Mouse (Mus musculus) lung, adult 18-20 months (tissue): Measurements from ENCODE around the gene C130050O18Rik.

Source experiments
- DNase-seq, 2 experiments: peaks; one replicate each; pipeline ENCODE4 v3.0.0; 2022; ENCODE audit warnings: mixed read lengths in 2 of 2

The C130050O18Rik gene

GRCm38 (mm10) chr5:139404801-139405401, at the start of gene C130050O18Rik:
C130050O18Rik (plus strand) TSS chr5:139405280.
- peak in 1 of 2 experiments; percentile 43 for DNase-seq

DNA sequence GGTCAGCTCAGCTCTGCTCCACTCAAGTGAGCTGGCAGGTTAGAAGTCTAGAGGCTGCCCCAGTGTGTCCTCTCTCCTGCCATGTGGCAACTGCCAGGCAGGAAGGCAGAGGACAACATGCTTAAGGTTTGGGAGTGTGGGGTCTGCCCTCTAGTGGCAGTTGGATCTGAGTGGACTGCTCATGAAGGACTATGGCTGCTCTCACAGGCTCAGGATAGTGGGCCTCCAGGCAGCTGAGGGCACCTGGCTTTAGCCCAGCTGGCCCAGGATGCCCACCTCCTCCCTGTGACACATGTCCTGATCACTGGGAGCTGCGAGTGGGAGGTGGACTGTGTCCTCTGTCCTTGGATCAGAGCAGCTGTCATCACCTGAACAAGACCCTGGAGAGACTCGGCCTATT, 46.4 kb upstream of the C130050O18Rik start:
- DNase-seq = no peak

GRCm38 (mm10) chr5:139359244-139359643, 45.8 kb upstream of the C130050O18Rik start:
- DNase-seq = no peak

DNA sequence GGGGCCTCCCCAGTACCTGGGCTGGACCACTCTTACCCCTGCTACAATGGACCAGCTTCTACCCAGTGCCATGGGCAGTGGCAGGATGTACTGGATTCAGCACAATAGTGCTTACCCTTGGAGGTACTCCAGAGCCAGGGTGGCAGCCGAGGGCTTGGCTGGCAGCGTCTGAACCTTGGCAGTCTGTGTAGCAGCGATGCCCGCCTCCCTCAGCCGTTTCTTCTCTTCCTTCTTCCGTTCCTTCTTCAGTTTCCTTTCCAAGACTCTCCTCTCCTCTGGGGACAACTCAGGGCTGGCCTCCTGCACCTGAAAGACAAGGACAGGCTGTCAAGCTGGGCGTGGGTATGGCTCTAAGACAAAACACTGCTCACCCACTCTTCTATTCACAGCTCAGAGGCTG, 41.2 kb upstream of the C130050O18Rik start:
- DNase-seq = peak; percentile 55 to 74

- peak; percentile 92 for DNase-seq
These were observed 40.7 kb upstream of the C130050O18Rik start for GRCm38 (mm10) chr5:139364260-139364910.

GRCm38 (mm10) chr5:139364911-139365571, 40.0 kb upstream of the C130050O18Rik start:
- peak; percentile 66 to 75 for DNase-seq

DNA sequence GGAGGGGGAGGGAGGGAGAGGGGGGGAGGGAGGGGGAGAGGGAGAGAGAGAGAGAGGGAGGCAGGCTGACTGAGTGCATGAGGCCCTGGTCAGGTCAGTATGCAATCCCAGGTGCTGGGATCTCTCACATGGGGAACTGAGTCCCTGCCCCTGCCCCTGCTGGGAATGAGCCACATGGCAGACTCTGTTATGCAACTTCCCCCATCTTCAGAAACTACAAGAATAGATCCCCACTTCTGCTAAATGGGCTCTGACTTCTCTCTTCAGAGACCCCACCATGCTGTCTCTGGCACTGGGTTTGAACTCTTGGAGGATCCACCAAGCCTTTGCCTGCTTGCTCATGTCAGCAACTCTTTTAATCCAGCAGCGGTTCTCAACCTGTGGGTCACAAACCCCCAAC, 39.3 kb upstream of the C130050O18Rik start:
- DNase-seq = peak in 1 of 2 experiments; percentile 66

- no peak for DNase-seq
These were observed 38.6 kb upstream of the C130050O18Rik start for GRCm38 (mm10) chr5:139366484-139366883.

DNA sequence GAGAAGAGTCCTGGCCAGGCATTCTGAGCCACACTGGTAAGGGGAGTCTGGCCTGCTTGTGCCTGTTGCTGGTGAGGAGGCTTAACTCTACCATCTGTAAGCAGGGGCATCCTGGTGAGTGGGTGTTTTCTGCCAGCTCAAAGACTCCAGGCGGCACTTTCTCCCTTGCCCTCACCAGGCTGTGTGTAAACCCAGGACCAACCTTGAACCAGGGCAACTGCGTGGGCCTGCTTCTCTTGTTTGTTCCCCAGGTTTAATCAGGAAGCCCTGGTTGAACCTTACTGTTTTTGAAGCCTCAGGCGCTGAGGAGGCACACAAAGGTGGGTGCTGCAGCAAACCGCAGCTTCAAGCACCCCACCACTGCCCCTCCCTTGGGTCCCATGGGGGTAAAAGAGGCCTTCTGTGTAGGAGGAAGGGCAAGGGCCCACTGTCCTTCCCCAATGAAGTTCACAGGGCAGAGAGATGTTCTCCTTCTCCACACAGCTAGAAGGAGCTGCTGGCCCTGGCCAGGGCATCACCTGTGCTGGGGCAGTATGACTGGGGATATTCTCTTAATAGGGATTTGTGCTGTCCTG, 37.1 kb upstream of the C130050O18Rik start:
- DNase-seq = no peak

DNA sequence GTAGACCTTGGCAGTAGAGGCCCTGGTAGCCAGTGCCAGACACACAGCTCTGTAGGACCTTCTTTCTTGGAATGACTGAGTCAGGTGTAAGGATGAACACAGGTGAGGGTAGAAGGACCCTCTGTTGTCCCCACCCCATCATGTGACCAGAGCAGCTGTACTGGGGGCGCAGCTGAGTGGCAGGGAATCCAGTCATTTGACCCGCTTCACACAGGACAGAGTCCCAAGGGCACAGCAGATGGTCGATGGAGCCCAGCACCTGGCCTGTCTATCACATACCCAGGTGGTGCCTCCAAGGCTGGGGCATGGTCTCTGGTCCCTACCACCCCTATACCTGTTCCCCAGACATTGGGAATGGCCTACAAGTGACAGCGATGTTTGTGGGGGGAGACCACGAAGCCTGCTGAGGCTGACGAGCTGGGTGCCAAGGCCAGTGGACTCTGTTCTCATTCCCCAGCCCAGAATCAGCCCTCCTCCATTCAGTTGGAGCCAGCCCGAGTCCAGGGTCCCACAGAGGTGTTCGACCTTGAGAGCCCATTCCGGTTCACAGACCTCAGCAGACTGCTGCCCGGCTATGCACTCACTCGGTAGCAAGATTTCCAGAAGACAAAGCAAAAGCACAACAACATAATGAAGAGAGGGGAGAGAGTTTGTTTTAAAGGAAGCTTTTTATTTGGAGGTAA, 36.3 kb upstream of the C130050O18Rik start:
- DNase-seq = no peak

DNA sequence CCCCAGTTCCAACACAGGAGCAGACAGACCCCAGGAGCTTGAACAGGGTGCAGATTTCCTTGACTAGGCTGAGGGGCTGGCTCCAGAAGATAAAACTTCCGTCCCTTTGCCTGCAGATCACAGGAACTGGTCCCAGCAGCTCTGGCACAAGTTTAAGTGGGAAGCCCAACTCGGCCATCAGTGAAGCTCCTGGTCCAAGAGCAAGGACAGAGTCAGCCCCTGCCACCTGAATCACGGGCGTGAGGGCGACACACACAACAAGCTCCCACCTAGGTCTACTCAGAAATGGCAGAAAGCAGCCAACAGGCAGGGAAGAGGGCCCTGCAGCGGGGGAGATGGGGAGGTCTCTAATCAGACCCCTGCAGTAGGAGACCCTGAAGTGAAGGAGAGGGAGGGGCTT, 34.7 kb upstream of the C130050O18Rik start:
- no peak for DNase-seq

GRCm38 (mm10) chr5:139371118-139371517, 34.0 kb upstream of the C130050O18Rik start:
- no peak for DNase-seq

GRCm38 (mm10) chr5:139371631-139372401, 33.3 kb upstream of the C130050O18Rik start:
- DNase-seq = peak; percentile 93 to 96

DNA sequence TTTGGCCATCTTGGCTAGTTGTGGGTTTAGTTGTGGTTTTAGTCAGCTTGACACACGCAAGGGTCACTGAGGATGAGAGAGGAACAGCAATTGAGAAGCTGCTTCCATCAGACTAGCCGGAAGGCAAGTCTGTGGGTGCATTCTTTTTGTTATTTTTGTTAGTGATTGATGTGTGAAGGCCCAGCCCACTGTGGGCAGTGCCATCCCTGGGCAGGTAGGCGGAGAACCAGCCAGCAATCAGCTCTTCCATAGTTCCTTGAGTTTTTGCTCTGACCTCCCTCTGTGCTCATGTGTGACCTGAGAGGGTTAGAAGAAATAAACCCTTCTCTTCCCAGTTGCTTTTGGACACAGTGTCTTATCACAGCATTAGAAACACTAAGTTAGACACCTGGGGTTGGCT, 32.0 kb upstream of the C130050O18Rik start:
- DNase-seq = no peak

DNA sequence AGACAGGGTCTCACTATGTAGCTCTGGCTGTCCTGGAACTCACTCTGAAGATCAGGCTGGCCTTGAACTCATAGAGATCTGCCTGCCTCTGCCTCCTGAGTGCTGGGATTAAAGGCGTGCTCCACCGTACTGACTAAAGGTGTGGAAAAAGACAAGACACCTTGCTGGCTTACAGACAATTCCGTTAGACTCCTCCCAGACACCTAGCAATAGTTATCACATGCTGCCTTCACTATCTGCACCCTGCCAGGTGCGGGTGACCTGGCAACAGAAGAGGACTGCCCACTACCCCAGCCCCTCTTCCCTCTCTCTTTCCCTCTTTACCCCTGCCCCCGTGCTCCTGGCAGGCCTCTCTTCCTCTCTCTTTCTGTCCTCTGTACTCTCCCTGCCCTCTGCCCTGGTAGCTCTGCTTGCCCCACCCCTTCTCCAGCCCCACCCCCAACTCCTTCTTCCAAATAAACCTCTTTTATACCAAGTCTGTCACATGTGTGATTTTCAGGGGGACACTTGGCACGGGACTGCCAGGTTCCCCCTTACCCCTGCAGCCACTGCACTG, 31.1 kb upstream of the C130050O18Rik start:
- DNase-seq = no peak

GRCm38 (mm10) chr5:139374841-139375240, 30.2 kb upstream of the C130050O18Rik start:
- no peak for DNase-seq

GRCm38 (mm10) chr5:139377468-139378270, 27.4 kb upstream of the C130050O18Rik start, which contains the start of gene Gpr146:
Gpr146 (plus strand) TSS chr5:139377697.
- DNase-seq = peak; percentile 82 to 86

GRCm38 (mm10) chr5:139378271-139378556, 26.9 kb upstream of the C130050O18Rik start:
- no peak for DNase-seq

DNA sequence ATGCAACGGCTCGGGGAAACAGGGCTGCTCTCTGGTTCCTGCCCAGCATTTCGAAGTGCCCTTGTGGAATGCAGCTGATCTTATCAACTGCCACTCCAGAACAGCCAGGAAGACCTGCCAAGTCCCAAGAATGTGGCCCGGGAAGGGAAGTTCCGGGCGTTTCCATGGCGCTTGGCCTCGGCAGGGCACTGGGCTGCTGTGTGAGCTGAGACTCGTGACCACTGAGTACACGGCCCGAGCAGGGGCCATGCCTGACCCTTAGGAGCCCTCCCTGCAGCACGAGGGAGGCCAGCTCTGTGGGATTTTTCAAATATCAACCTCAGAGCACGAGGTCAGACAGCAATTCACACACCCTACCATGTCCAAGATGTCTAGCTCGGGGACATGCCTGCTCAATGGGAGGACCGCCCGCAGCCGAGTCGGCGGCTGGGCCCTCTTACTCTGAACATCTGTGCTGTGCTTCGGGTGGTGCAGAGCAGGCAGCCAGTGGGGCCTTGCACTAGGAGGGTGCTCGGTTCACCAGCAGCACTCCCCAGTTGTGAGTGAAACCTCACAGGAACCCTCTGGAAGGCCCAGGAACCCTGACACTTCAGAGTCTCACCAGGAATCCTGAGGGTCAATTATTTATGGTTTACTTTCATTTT, 26.0 kb upstream of the C130050O18Rik start:
- peak; percentile 96 to 97 for DNase-seq

- no peak for DNase-seq
These were observed 25.2 kb upstream of the C130050O18Rik start for GRCm38 (mm10) chr5:139379771-139380384.
